Mouse (Mus musculus) MN1 (cell line): ENCODE data around the gene Naa80.

Source experiments
- DNase-seq: peaks from one replicate; pipeline ENCODE4 v3.0.0-alpha.2; 2016; ENCODE audit warnings: low spot score

The Naa80 gene

DNA sequence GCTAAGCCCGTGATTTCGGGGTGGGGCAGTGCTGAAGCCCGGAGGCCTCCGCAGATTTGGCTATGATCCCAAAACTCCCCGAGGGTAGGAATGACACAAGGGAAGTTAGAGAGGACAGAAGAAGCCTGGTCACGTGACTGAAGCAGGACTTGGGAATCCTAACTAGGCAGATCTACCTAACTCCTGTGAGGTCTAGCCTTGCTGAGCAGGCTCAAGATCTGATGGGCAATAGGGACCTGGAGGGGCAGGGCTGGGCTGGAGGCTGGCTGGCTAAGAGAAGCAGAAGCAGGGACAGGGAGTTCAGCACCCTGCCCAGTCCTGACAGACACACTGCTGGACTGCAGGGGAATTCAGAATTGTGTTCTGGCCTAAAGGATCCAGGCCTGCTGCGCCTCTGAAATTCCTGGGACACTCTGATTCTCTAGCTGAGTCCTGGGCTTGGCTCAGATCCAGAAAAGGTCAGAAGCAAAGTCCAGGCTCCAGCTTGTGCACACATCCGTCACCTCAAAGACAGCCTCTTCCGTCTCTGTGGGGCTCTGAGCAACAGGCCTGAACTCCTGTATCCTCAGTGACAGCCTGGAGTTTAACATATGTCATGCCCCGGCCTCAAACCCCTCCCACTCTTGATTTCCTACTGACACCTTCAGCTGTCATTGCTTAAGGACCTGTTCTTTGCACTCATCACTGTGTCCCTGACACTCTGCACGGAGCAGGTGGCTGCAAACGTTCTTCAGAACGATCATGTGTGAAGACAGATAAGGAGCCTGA, 40.3 kb downstream of the Naa80 start:
- peak; percentile 76 for DNase-seq

DNA sequence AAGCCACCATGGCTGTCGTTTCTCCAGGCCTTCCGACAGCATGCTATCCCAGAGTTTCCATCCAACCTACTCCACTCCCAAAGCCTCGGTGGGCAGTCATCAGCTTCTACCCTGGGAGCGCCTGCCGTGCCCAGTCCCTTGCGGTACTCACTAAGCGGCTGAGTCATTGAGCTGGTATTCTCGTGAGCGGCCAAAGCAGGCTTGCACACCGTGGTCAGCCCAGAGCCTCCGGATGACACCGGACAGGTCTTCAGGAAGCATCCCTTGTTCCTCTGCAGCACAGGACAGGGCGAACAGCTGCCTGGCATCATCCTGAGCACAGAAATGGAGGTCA, 40.8 kb downstream of the Naa80 start:
- DNase-seq: peak; percentile 72

DNA sequence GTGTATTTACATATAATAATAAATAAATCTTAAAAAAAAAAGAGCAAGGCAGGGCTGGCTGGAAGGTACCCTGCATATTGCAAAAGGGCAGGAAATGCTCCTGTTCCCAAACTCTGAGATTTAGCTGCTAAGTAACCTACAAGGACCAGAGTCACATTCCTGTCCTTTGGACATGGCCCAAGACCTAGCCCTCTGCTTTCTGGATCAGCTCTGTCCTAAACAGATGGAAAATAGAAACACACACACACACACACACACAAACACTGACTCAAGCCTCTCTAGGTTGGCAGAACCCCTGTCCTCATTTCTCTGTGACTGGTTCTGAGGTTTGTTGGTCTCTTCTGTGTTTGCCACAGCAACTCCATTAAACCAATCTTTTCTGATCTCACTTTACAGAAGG, 42.3 kb downstream of the Naa80 start:
- no peak for DNase-seq

DNA sequence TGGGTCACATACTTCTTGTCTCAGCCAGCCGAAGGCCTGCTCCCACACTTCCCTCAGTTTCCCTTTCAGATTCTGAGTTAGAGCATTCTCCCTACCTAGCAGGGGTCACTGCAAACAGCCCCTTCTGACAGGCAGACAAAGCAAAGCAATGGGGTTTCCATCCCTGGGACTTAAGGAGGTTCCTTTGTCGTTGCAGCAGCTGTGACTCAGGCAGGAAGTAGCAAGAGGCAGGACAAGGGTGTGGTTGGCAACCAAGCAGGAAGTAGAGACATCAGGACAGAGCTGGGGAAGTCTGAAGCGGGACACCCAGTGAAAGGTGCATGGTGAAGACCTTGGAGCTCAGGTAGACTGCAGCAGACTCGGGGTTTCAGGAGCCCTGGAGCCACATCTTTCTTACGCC, 45.9 kb downstream of the Naa80 start:
- no peak for DNase-seq

GRCm38 (mm10) chr9:107624951-107625350, 46.3 kb downstream of the Naa80 start:
- DNase-seq: no peak

DNA sequence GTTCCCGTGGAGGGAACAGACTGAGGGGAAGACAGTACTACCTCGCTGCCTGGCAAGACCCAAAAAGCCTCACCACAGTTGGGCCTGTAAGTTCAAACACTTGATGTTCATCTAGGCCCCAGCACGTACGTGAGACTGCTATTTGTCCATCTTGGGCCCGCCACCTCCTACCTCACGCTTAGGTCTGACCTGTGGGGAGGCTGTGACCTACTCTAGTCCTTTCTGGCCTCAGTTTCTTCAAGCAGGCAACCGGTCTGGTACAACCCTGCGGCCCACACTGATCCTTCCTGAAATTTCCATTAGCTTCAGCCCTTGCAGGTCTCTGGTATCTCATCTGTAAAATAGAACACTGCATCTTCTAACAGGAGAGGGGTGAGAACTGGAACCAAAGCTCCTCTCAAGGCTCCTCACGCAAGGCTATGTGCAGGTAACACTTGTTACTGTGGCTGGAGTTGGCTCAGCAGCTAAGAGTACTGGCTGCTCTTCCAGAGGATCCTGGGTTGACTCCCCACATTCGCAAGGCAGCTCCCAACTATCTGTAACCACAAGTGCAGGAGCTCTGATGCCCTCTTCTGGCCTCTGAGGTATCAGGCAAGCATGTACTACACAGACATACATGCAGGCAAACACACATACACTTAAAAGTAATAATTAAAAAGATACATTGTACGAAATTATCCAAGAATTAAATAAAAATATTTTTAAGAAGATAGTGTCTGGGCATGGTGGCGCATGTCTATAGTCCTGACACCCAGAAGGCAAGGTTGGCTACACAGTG, 46.9 kb downstream of the Naa80 start:
- no peak for DNase-seq

DNA sequence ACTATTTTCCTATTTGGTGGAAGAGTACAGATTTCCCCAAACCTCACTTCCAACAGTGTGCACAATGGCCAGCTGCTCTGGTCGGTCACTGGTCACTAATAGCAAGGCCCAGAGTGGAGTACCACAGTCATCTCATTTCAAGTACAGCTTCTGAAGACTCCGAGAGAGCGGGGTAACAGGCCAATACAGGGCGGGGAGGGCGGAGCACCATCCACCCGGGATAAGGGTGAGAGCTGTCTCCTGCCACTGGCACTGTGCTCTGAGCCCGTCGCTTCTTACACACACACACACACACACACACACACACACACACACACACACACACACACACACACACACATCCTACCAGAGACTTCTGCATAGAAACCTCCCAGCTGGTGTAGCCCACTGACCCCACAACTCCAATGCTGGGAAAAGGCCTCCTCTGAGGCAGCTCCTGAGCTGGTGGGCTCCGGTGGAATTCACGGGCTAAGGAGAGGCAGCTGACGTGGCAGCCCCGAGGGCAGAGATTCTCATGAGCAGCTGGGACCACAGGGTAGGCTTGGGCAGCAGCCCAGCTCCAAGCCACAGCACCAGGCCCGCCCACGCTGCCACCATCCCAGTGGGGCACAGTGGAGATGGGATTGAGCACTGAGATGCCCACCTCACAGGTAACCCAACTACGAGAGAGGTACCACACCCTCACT, 47.6 kb downstream of the Naa80 start:
- DNase-seq: no peak

- DNase-seq: peak; percentile 77
Observed at GRCm38 (mm10) chr9:107626844-107627277, 48.2 kb downstream of the Naa80 start.

GRCm38 (mm10) chr9:107627387-107628255, 48.9 kb downstream of the Naa80 start:
- no peak for DNase-seq

- no peak for DNase-seq
Observed at GRCm38 (mm10) chr9:107628721-107629410, 50.2 kb downstream of the Naa80 start.

GRCm38 (mm10) chr9:107629411-107629730, 50.7 kb downstream of the Naa80 start:
- DNase-seq: no peak

DNA sequence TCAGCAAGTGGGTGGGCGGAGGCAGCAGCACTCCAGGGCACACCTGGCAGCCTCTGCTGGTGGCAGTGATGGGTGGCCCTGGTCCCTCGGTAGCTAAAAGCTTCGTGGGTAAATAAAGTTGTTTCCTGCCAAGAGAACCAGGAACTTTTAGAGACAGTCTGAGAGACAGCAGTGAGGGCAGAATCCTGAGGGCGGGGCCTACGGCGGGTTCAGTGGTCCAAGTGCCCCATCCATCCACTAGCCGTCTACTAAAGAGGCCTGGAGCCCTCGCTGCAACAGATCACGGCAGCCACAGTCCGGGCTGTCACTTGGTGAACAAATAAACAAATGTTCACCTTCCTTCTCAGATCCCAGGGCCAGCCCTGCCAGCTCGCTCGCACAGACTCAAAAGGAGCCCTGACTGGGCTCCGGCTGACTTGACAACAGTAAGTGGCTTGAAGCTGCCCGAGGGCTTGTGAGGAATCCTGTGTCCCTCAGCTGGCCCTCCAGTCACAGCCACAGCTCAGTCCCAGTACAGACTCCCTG, 51.3 kb downstream of the Naa80 start:
- DNase-seq: peak; percentile 37

DNA sequence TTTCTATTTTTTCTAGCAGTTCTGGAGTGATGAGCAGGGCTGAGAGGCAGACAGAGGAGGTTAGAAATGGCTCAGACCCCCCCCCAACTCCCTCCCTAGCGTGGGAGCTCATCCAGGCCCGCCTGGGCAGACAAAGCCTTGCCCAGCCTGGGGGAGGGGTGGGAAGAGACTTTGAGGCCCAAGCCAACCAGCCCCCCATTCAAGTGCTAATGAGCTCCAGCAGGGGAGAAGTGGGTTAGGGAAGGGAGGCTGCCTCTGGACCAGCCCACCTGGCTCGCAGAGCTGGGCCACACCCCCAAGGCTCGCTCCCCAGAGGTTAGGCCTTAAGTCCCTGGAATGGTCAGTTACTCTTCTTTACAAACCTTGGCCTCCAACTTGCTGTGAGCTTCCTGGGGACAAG, 51.9 kb downstream of the Naa80 start:
- peak; percentile 57 for DNase-seq

- no peak for DNase-seq
Observed at GRCm38 (mm10) chr9:107631311-107631826, 52.7 kb downstream of the Naa80 start.

DNA sequence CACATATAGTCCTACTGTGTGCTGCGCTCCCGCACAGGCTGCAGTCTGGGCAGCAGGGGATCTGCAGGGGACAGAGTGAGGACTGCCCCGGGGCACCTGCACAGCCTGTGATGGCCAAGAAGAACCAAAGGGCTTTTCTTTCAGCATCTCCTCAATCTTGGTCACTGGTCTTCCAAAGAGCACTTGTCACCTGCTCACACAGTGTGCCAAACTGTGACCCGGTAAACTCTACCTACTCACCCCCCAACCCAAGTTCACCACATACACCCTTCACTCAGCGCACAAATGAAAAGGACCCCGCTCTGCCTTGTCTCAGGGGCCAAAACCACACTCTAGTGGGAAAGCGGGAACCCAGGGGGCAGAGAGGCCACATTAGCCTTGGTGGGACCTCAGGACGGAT, 53.2 kb downstream of the Naa80 start:
- no peak for DNase-seq

DNA sequence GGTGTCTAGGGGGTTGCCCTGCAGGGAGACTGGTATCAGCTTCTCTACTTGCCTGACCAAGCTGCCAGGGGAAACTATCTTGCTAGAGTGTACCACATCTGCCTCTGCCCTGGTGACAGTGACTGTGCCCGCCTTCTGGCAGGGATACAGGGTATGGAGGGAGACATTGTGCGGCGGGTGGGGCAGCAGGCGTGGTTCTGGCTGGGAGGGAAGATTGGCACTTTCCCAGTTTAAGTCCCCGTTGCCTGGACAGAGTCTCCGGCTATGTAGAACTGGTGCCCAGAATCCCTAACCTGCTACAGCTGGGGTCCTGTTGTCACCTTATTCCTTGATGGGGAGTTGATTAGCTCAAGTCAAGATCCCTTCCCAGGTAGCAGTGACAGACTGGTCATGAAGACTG, 53.8 kb downstream of the Naa80 start:
- peak; percentile 50 for DNase-seq

GRCm38 (mm10) chr9:107633091-107633660, 54.5 kb downstream of the Naa80 start:
- peak; percentile 80 for DNase-seq
